Mouse (Mus musculus): ENCODE results near the gene C1qtnf2. TPM values are rescaled to one million over a fixed set of nuclear protein-coding genes. Genes with fewer than 3 reads are reported as not detected.

Gene C1qtnf2
- total RNA-seq, 2 experiments from 2014 or later: 1.8 to 2.2 TPM

GRCm38 (mm10) chr11:43484652-43485051 lies 10.6 kb downstream of the C1qtnf2 start:
- intact Hi-C loops (cut with DNase I): no loop called here
- no peak for TF ChIP-seq CTCF (IDR thresholded peaks at IDR 0.05)
- no peak overlapping the region for H3K4me3 ChIP-seq
- no peak overlapping the region for H3K27ac ChIP-seq
- DNase-seq (ENCODE audit: extremely low spot score in 1 of 2, low spot score in 2 of 2): no peak

- Histone ChIP-seq H3K27ac (no peak overlapping the region), H3K4me3 (no peak overlapping the region)
- intact Hi-C loops (cut with DNase I): no loop called here
- DNase-seq (ENCODE audit: extremely low spot score in 1 of 2, low spot score in 2 of 2): no peak
- no peak for TF ChIP-seq CTCF (IDR thresholded peaks at IDR 0.05)
Observed at GRCm38 (mm10) chr11:43485855-43486254, 11.8 kb downstream of the C1qtnf2 start.

- TF ChIP-seq CTCF (IDR thresholded peaks at IDR 0.05): peak; percentile 98
- intact Hi-C loops (cut with DNase I): loop anchor here (5.0 kb wide), 3 partner anchors 40 to 235 kb away; partner anchors contain the start of gene Pwwp2a
- no peak overlapping the region for H3K4me3 ChIP-seq
- peak; percentile 62 to 76 for DNase-seq (ENCODE audit: extremely low spot score in 1 of 2, low spot score in 2 of 2)
- no peak overlapping the region for H3K27ac ChIP-seq
Observed at GRCm38 (mm10) chr11:43492663-43493062, 18.6 kb downstream of the C1qtnf2 start.

- Histone ChIP-seq H3K4me3 (no peak overlapping the region), H3K27ac (no peak overlapping the region)
- intact Hi-C loops (cut with DNase I): loop anchor here (1.0 to 5.0 kb wide), 5 partner anchors 42 to 233 kb away; partner anchors contain the start of gene Pwwp2a
- TF ChIP-seq CTCF (IDR thresholded peaks at IDR 0.05): peak; percentile 76
- DNase-seq (ENCODE audit: extremely low spot score in 1 of 2, low spot score in 2 of 2): peak; percentile 75 to 79
Observed at GRCm38 (mm10) chr11:43493815-43494409, 19.8 kb downstream of the C1qtnf2 start.

- no peak overlapping the region for H3K4me3 ChIP-seq
- no peak for DNase-seq (ENCODE audit: extremely low spot score in 1 of 2, low spot score in 2 of 2)
- intact Hi-C loops (cut with DNase I): no loop called here
- peak; percentile 36 for TF ChIP-seq CTCF (IDR thresholded peaks at IDR 0.05)
- no peak overlapping the region for H3K27ac ChIP-seq
Observed at GRCm38 (mm10) chr11:43495037-43495436, 21.0 kb downstream of the C1qtnf2 start.

- no peak for TF ChIP-seq CTCF (IDR thresholded peaks at IDR 0.05)
- peak; percentile 53 to 54 for DNase-seq (ENCODE audit: extremely low spot score in 1 of 2, low spot score in 2 of 2)
- H3K27ac ChIP-seq: no peak overlapping the region
- no peak overlapping the region for H3K4me3 ChIP-seq
- intact Hi-C loops (cut with DNase I): no loop called here
Observed at GRCm38 (mm10) chr11:43495532-43495931, 21.5 kb downstream of the C1qtnf2 start.

- no peak for DNase-seq (ENCODE audit: extremely low spot score in 1 of 2, low spot score in 2 of 2)
- H3K27ac ChIP-seq: no peak overlapping the region
- no peak overlapping the region for H3K4me3 ChIP-seq
- no peak for TF ChIP-seq CTCF (IDR thresholded peaks at IDR 0.05)
- intact Hi-C loops (cut with DNase I): no loop called here
Observed at GRCm38 (mm10) chr11:43501256-43501655, 27.2 kb downstream of the C1qtnf2 start.

GRCm38 (mm10) chr11:43505188-43505587 lies 31.1 kb downstream of the C1qtnf2 start:
- intact Hi-C loops (cut with DNase I): no loop called here

GRCm38 (mm10) chr11:43507976-43508375 lies 33.9 kb downstream of the C1qtnf2 start:
- Histone ChIP-seq H3K27ac (no peak overlapping the region), H3K4me3 (no peak overlapping the region)
- TF ChIP-seq CTCF (IDR thresholded peaks at IDR 0.05): no peak
- intact Hi-C loops (cut with DNase I): no loop called here
- no peak for DNase-seq (ENCODE audit: extremely low spot score in 1 of 2, low spot score in 2 of 2)

More at GRCm38 (mm10) chr11:43505188-43505587, 31.1 kb downstream of the C1qtnf2 start:
- Histone ChIP-seq H3K27ac (no peak overlapping the region), H3K4me3 (no peak overlapping the region)
- TF ChIP-seq CTCF (IDR thresholded peaks at IDR 0.05): no peak
- no peak for DNase-seq (ENCODE audit: extremely low spot score in 1 of 2, low spot score in 2 of 2)

- no peak for TF ChIP-seq CTCF (IDR thresholded peaks at IDR 0.05)
- Histone ChIP-seq H3K27ac (no peak overlapping the region), H3K4me3 (no peak overlapping the region)
- intact Hi-C loops (cut with DNase I): no loop called here
- DNase-seq (ENCODE audit: extremely low spot score in 1 of 2, low spot score in 2 of 2): no peak
Observed at GRCm38 (mm10) chr11:43509878-43510277, 35.8 kb downstream of the C1qtnf2 start.

- H3K4me3 ChIP-seq: no peak overlapping the region
- TF ChIP-seq CTCF (IDR thresholded peaks at IDR 0.05): no peak
Observed at GRCm38 (mm10) chr11:43512661-43513190, 38.6 kb downstream of the C1qtnf2 start.

GRCm38 (mm10) chr11:43516344-43517021 lies 42.4 kb downstream of the C1qtnf2 start:
- peak; percentile 53 for TF ChIP-seq CTCF (IDR thresholded peaks at IDR 0.05)
- Histone ChIP-seq H3K27ac (no peak overlapping the region), H3K4me3 (no peak overlapping the region)
- DNase-seq (ENCODE audit: extremely low spot score in 1 of 2, low spot score in 2 of 2): no peak
- intact Hi-C loops (cut with DNase I): no loop called here

More at GRCm38 (mm10) chr11:43512661-43513190, 38.6 kb downstream of the C1qtnf2 start:
- no peak overlapping the region for H3K27ac ChIP-seq
- DNase-seq (ENCODE audit: extremely low spot score in 1 of 2, low spot score in 2 of 2): no peak
- intact Hi-C loops (cut with DNase I): no loop called here
